Mouse (Mus musculus) thymus, adult 2 months (tissue): ENCODE data around the gene Gm14391.

Source experiments
- CTCF ChIP-seq: fragments of 200-500 bp; IDR thresholded peaks from 2 replicates; pipeline ENCODE4 v1.5.1; 2012; ENCODE audit warnings: mild to moderate bottlenecking, control low read depth, low read length, moderate library complexity, borderline replicate concordance; ENCODE audit not compliant: control insufficient read depth, poor library complexity, insufficient read depth; ENCODE audit errors: extremely low read depth
- POLR2A ChIP-seq: fragments of 200-500 bp; IDR thresholded peaks from 2 replicates; pipeline ENCODE4 v1.6.1; 2012; ENCODE audit warnings: mild to moderate bottlenecking, low read length, control low read depth, moderate library complexity; ENCODE audit not compliant: control insufficient read depth, poor library complexity, insufficient read depth; ENCODE audit errors: extremely low read depth

GRCm38 (mm10) chr2:175176312-175176711 is 30.4 kb downstream of the Gm14391 start:
- TF ChIP-seq POLR2A (no peak), CTCF (no peak)
